Mouse (Mus musculus) midbrain, embryonic 14.5 days (tissue): ENCODE results near the gene Gm3776. TPM values are rescaled to one million over a fixed set of nuclear protein-coding genes. Genes with fewer than 3 reads are reported as not detected.
"Not testable (repeated sequence)": the region's sequence is repeated elsewhere in the genome, so short reads cannot be mapped to it uniquely, and the experiment has no call there.

Experiments used
- ATAC-seq: fragments of 200-750 bp; cut with Nextera tagmentation; 2 replicates; pipeline ENCODE4 v1.8.0; 2017; ENCODE audit warnings: moderate number of reproducible peaks, moderate library complexity; ENCODE audit not compliant: low FRiP score, low TSS enrichment
- DNase-seq: peaks from one replicate; pipeline ENCODE4 v3.0.0-alpha.2; 2015
- H3K27ac ChIP-seq: fragments of 300-500 bp; sonication (generic); replicated peaks from 2 replicates; pipeline ENCODE4 v1.5.1; 2014; ENCODE audit warnings: mild to moderate bottlenecking, low read depth, low read length, moderate library complexity
- H3K27me3 ChIP-seq: fragments of 300-500 bp; sonication (generic); 2 replicates; pipeline ENCODE4 v1.6.1; 2014; ENCODE audit warnings: low read length, control low read depth, mixed read lengths; ENCODE audit not compliant: control insufficient read depth, insufficient read depth
- H3K36me3 ChIP-seq: fragments of 300-500 bp; sonication (generic); 2 replicates; pipeline ENCODE4 v1.6.1; 2014; ENCODE audit warnings: low read length, control low read depth; ENCODE audit not compliant: control insufficient read depth, insufficient read depth
- H3K4me1 ChIP-seq: fragments of 300-500 bp; sonication (generic); 2 replicates; pipeline ENCODE4 v1.6.1; 2014; ENCODE audit warnings: mild to moderate bottlenecking, antibody characterized with exemption, low read length, control low read depth; ENCODE audit not compliant: control insufficient read depth, insufficient read depth
- H3K4me2 ChIP-seq: fragments of 300-500 bp; sonication (generic); 2 replicates; pipeline ENCODE4 v1.6.1; 2014; ENCODE audit warnings: mild to moderate bottlenecking, low read length, moderate library complexity
- H3K4me3 ChIP-seq: fragments of 300-500 bp; sonication (generic); replicated peaks from 2 replicates; pipeline ENCODE4 v1.5.1; 2014; ENCODE audit warnings: low read depth, low read length
- H3K9ac ChIP-seq: fragments of 300-500 bp; sonication (generic); replicated peaks from 2 replicates; pipeline ENCODE4 v1.6.1; 2014; ENCODE audit warnings: mild to moderate bottlenecking, low read length, moderate library complexity
- H3K9me3 ChIP-seq: fragments of 300-500 bp; sonication (generic); 2 replicates; pipeline ENCODE4 v1.6.1; 2016; ENCODE audit warnings: low read length, control low read depth, mixed read lengths; ENCODE audit not compliant: control insufficient read depth
- WGBS: fragments of 180-500 bp; shearing (Covaris S2); extraction: QIAGEN DNeasy Blood & Tissue Kit; methylation state at CpG from one replicate; pipeline ENCODE4 v1.1.7; 2014; 5-methylcytosine and 5-hydroxymethylcytosine counted together
- polyA plus RNA-seq: library from polyadenylated mRNA; unstranded; fragments of >200 nt; fragmentation: Nextera tagmentation; extraction: Ambion mirVana; gene quantifications from 2 replicates; pipeline ENCODE4 v1.2.1, GENCODE M21; 2014

The Gm3776 gene
- polyA plus RNA-seq, 1 experiment from 2014 or later = not detected

DNA sequence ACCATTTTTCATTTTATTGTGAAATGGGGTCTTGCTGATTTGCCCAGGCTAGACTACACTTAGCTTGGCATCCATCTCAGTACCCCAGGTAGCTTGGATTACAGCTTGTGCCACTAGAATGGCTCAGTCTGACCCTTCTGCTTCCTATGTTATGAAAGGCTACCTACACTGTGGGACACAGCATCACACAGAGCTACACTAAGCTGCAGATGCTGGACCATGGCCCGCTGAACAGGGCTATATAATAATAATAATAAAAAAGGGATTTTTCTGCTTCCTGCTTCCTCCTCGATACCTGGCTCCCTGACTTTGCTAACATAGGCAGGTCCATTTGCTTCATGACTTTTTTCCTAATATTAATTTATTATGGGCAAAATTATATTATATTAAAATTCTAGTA, 32.5 kb upstream of the Gm3776 start:
- Histone ChIP-seq H3K27ac (no peak overlapping the region), H3K4me2 (no peak overlapping the region), H3K9ac (no peak overlapping the region), H3K4me3 (no peak overlapping the region), H3K36me3 (no peaks in the 10 kb centered on the region), H3K4me1 (no peaks in the 10 kb centered on the region), H3K9me3 (peaks cover 3% of the 10 kb centered on the region; the same call in 1 of the 2 replicates), H3K27me3 (no peaks in the 10 kb centered on the region)
- ATAC-seq = no peak
- DNase-seq = no peak
- 87% methylated on average over 2 of the region's 2 CpGs for WGBS

DNA sequence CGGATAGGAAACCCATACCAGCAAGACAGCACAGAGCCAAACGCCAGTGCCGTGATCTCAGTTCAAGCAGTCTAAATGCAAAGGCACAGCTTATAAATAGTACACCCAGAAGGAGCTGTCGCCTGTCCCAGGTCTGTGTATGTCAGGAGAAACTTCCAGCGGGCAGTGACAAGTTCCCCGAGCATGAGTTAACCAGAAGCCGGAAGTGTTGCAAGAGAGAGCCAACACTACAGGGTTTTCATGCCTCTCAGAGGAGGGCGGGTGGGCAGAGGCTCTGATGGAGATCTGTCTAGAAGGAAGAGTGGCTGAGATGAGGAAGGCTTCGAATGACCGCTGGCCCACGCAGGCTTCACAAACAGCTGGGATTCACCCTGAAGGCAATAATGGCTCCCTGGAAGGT, 31.6 kb upstream of the Gm3776 start:
- no peak overlapping the region for H3K9ac ChIP-seq
- H3K27ac ChIP-seq = no peak overlapping the region
- no peak overlapping the region for H3K4me3 ChIP-seq
- H3K36me3 ChIP-seq = no peaks in the 10 kb centered on the region
- DNase-seq = no peak
- no peak overlapping the region for H3K4me2 ChIP-seq
- 88% methylated on average over 11 of the region's 11 CpGs for WGBS
- H3K9me3 ChIP-seq = no peaks in the 10 kb centered on the region
- H3K27me3 ChIP-seq = no peaks in the 10 kb centered on the region
- H3K4me1 ChIP-seq = no peaks in the 10 kb centered on the region
- no peak for ATAC-seq

DNA sequence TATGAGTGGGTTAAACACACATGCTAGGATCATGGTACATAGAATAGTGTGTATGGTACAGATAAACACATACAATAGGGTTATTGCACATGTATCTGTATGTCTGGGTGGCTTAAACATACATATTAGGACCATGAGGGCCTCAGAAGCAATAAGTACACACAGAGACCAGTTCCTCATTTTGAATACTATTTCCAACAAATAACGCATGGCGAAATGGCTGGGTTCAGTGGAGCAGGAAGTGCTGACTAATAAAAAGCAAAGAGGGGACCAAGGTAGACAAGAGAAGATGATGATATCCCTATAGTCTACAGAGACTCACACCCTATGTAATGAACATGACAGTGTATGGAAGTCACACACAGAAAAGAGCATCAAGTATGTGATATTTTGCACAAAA, 28.8 kb upstream of the Gm3776 start:
- no peak for DNase-seq
- Histone ChIP-seq H3K27ac (no peak overlapping the region), H3K4me3 (no peak overlapping the region), H3K27me3 (no peaks in the 10 kb centered on the region), H3K9ac (no peak overlapping the region), H3K36me3 (no peaks in the 10 kb centered on the region), H3K4me2 (no peak overlapping the region), H3K9me3 (no peaks in the 10 kb centered on the region), H3K4me1 (no peaks in the 10 kb centered on the region)
- 97% methylated on average over 2 of the region's 2 CpGs for WGBS
- no peak for ATAC-seq

DNA sequence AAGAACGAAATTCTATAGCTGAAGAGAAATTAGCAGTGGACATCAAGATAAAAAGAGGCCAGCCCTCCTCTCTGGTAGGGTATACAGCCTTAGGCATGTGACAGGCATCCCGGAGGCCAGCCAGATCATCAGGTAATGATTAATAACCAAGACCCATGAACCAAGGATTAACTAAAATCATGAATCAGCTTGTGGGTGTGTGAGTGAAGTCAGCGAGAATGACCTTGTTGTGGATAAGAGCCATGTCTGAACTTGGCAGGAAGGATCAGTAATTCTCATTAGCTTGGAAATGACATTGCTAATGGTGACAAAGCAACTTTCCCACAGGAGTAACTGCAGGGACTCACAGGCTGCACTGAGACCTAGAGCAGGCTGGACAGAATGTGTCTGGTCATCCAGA, 27.3 kb upstream of the Gm3776 start:
- H3K36me3 ChIP-seq, H3K4me2 ChIP-seq, ATAC-seq, H3K4me3 ChIP-seq, DNase-seq, H3K4me1 ChIP-seq, H3K27ac ChIP-seq, H3K9ac ChIP-seq, H3K27me3 ChIP-seq, H3K9me3 ChIP-seq: not testable (repeated sequence)
- WGBS = 77% methylated on average over 3 of the region's 3 CpGs

DNA sequence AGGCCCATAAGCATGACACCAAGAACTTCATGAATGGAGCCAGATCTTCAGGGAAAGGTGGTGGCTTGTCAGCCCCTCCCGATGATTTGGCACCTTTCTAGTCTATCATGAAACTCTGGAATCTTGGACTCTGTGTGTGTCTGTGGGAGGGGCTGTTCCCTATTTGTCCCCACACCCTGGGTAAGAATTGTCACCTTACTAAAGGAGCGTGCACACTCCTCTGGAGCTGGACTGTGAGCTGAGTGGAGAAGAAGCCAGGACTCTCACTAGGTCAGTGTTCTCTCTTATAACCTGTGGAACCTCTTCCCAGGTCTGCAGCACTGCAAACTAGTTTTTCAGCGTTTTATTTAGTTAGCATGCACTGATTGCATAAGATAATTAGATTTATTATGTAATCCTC, 26.5 kb upstream of the Gm3776 start, which contains the start of gene Gsta1:
TSS of gene Gsta1 (plus strand) at position 196 of the 400 bp plus-strand sequence.
- not testable (repeated sequence) for H3K4me1 ChIP-seq, H3K27me3 ChIP-seq, H3K9me3 ChIP-seq, H3K9ac ChIP-seq, H3K36me3 ChIP-seq, H3K4me2 ChIP-seq, H3K4me3 ChIP-seq, DNase-seq, H3K27ac ChIP-seq, ATAC-seq
- WGBS = 92% methylated on average over 1 of the region's 3 CpGs

DNA sequence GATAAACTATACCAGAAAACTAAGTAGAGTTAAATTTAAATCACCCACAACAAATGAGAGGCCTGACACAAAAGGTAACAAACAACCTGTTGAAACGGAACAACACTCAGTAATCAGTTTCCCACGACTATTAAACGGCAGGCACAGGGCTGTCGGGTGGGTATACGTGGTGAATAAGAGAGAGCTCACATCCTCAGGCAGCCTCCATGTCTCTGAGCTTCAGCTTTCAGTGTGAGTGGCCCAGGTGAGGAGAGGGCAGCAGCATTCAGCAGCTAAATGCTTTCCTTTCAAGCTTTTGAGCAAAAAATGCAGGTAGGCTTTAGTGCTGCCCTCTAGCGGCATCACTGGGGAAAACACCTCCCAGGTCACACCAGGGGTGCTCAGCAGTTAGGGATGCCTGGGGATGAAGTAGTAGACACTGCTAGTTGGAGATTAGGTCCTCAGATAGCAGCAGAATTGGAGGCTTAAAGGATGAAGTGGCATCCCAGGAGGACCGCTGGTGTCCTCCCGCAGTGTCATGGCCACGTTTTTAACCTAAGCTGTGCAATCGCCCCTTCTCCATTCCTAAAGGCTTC, 23.7 kb upstream of the Gm3776 start:
- H3K27me3 ChIP-seq, H3K27ac ChIP-seq, H3K9ac ChIP-seq, H3K36me3 ChIP-seq, H3K4me2 ChIP-seq, ATAC-seq, DNase-seq, H3K9me3 ChIP-seq, H3K4me3 ChIP-seq, H3K4me1 ChIP-seq: not testable (repeated sequence)
- WGBS = no CpG with 5 or more reads among the region's 10 CpGs

DNA sequence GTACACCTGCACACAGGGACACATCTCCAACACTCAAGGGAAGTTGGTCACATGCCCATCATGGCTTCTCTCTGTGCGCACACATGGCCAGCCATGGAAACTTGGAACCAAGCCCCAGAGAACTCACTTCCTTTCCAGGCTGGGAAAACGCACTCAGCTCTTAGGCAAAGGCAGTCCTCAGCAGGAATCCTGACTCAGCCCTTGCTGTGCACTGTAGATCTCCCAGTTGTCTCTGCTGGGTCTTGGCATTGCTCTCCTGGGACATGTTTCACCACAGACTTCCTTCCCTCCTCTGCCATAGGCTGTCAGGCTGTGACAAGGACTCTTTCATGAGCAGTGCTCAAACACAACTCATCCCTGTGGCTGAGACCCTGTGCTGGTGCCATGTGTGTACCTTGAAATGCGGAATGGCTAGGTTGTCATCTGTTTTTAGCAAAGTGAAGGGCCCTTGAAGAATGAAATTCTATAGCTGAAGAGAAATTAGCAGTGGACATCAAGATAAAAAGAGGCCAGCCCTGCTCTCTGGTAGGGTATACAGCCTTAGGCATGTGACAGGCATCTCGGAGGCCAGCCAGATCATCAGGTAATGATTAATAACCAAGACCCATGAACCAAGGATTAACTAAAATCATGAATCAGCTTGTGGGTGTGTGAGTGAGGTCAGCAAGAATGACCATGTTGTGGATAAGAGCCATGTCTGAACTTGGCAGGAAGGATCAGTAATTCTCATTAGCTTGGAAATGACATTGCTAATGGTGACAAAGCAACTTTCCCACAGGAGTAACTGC, 1.1 kb upstream of the Gm3776 start:
- not testable (repeated sequence) for H3K4me2 ChIP-seq, H3K27me3 ChIP-seq, H3K4me3 ChIP-seq, H3K36me3 ChIP-seq, H3K9ac ChIP-seq, DNase-seq, H3K4me1 ChIP-seq, H3K9me3 ChIP-seq, ATAC-seq, H3K27ac ChIP-seq
- 78% methylated on average over 4 of the region's 4 CpGs for WGBS

DNA sequence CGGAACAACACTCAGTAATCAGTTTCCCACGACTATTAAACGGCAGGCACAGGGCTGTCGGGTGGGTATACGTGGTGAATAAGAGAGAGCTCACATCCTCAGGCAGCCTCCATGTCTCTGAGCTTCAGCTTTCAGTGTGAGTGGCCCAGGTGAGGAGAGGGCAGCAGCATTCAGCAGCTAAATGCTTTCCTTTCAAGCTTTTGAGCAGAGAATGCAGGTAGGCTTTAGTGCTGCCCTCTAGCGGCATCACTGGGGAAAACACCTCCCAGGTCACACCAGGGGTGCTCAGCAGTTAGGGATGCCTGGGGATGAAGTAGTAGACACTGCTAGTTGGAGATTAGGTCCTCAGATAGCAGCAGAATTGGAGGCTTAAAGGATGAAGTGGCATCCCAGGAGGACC, 2.8 kb downstream of the Gm3776 start:
- not testable (repeated sequence) for H3K27ac ChIP-seq, H3K9me3 ChIP-seq, H3K4me3 ChIP-seq, H3K36me3 ChIP-seq, H3K9ac ChIP-seq, H3K4me1 ChIP-seq, H3K27me3 ChIP-seq, DNase-seq, H3K4me2 ChIP-seq
- ATAC-seq = peak; percentile 57
- WGBS = 0% methylated on average over 1 of the region's 6 CpGs

DNA sequence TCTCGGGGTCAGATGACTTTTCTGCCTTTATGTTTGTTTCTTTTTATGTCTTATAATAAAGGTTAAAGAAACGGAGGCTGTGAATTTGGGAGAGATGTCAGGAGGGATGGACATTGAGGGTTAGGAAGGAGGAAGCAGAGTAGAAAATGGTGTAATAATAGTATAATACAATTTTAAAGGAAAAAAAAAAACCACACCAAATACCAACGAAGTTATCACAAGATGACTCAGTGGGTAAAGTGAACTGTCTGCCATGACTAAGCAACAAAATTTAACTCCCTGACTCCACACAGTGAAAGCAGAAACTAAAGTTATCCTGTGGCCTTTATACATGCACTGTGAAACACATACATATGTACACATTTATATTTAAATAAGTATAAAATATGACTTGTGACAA, 14.0 kb downstream of the Gm3776 start:
- H3K27ac ChIP-seq, DNase-seq, H3K36me3 ChIP-seq, H3K4me3 ChIP-seq, ATAC-seq, H3K9ac ChIP-seq, H3K4me2 ChIP-seq, H3K4me1 ChIP-seq, H3K9me3 ChIP-seq, H3K27me3 ChIP-seq: not testable (repeated sequence)
- 88% methylated on average over 3 of the region's 3 CpGs for WGBS
